Mouse (Mus musculus): ENCODE data around the gene Frmd4a. TPM values are rescaled to one million over a fixed set of nuclear protein-coding genes. Genes with fewer than 3 reads are reported as not detected.
A peak's percentile ranks its signal among the peaks of the same experiment; 100 is the strongest.

Gene Frmd4a
- polyA plus RNA-seq, 1 experiment = 13.5 TPM

DNA sequence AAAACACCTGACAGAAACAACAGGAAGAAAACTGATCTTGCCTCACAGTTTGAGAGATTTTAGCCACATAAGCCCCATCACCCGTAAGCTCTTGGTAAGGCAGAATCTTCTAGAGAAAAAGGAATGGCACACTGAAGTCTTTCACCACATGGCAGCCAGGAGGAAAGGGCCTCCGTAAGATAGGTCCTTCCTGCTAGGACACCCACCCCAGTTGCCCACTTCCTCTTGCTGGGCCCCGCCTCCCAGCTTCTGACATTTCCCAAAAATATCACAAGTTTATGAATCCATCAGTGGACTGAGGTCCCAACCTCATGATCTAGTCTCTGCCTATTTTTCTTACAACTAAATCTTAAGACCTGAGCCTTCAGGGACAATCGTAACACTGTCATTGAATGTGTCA lies 373.6 kb downstream of the Frmd4a start:
- no peak for DNase-seq (ENCODE audit: low read depth in 1 of 2, low spot score in 2 of 2)
- WGBS = 48% methylated on average over 4 of the region's 4 CpGs
- no peaks in the 10 kb centered on the region for H3K36me3 ChIP-seq (ENCODE audit: control insufficient read depth, insufficient read depth, low read length)
- no peaks in the 10 kb centered on the region for H3K4me1 ChIP-seq (ENCODE audit: control insufficient read depth, insufficient read depth, insufficient read length)
- no peak overlapping the region for H3K4me3 ChIP-seq (ENCODE audit: extremely low read depth, insufficient read depth, insufficient read length)
- H3K27me3 ChIP-seq (ENCODE audit: control insufficient read depth, insufficient read depth, low read length) = no peaks in the 10 kb centered on the region; the same call in 1 of the 2 replicates
- H3K27ac ChIP-seq (ENCODE audit: insufficient read depth, low read length) = no peak overlapping the region
- TF ChIP-seq CTCF (IDR thresholded peaks at IDR 0.05; ENCODE audit: extremely low read depth, insufficient read depth, insufficient read length, insufficient replicate concordance) (no peak), POLR2A (IDR thresholded peaks at IDR 0.05; ENCODE audit: low read depth, low read length) (no peak)

GRCm38 (mm10) chr2:4391678-4392085 lies 374.2 kb downstream of the Frmd4a start:
- no peak for DNase-seq (ENCODE audit: low read depth in 1 of 2, low spot score in 2 of 2)
- Histone ChIP-seq H3K27me3 (ENCODE audit: control insufficient read depth, insufficient read depth, low read length) (no peaks in the 10 kb centered on the region; the same call in 1 of the 2 replicates), H3K36me3 (ENCODE audit: control insufficient read depth, insufficient read depth, low read length) (no peaks in the 10 kb centered on the region), H3K27ac (ENCODE audit: insufficient read depth, low read length) (no peak overlapping the region), H3K4me1 (ENCODE audit: control insufficient read depth, insufficient read depth, insufficient read length) (no peaks in the 10 kb centered on the region), H3K4me3 (ENCODE audit: extremely low read depth, insufficient read depth, insufficient read length) (no peak overlapping the region)
- 58% methylated on average over 7 of the region's 7 CpGs for WGBS
- TF ChIP-seq POLR2A (IDR thresholded peaks at IDR 0.05; ENCODE audit: low read depth, low read length) = no peak
- TF ChIP-seq CTCF (IDR thresholded peaks at IDR 0.05; ENCODE audit: extremely low read depth, insufficient read depth, insufficient read length, insufficient replicate concordance) = no peak

GRCm38 (mm10) chr2:4393046-4393445 lies 375.5 kb downstream of the Frmd4a start:
- Histone ChIP-seq H3K27ac (ENCODE audit: insufficient read depth, low read length) (no peak overlapping the region), H3K36me3 (ENCODE audit: control insufficient read depth, insufficient read depth, low read length) (no peaks in the 10 kb centered on the region), H3K27me3 (ENCODE audit: control insufficient read depth, insufficient read depth, low read length) (no peaks in the 10 kb centered on the region; the same call in 1 of the 2 replicates), H3K4me1 (ENCODE audit: control insufficient read depth, insufficient read depth, insufficient read length) (no peaks in the 10 kb centered on the region), H3K4me3 (ENCODE audit: extremely low read depth, insufficient read depth, insufficient read length) (no peak overlapping the region)
- TF ChIP-seq POLR2A (IDR thresholded peaks at IDR 0.05; ENCODE audit: low read depth, low read length) (no peak), CTCF (IDR thresholded peaks at IDR 0.05; ENCODE audit: extremely low read depth, insufficient read depth, insufficient read length, insufficient replicate concordance) (no peak)
- DNase-seq (ENCODE audit: low read depth in 1 of 2, low spot score in 2 of 2) = no peak
- WGBS = 88% methylated on average over 4 of the region's 4 CpGs

DNA sequence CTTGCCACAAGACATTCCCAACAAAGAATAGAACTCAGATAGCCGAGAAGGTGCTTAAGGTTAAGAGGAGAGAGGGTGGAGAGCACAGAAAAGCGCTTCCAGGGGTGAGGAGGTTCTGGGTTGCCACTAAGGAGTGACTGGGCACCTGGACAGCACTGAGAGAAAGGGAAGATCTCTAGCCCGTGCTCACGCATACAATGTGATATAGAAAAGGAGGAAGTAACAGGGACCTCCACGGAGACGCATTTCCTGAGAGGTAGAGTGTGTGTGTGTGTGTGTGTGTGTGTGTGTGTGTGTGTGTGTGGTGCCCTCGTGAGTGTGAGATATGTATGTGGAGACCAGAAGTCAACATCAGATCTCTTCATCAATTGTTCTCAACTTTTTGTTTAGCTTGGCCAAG lies 377.1 kb downstream of the Frmd4a start:
- Histone ChIP-seq H3K36me3 (ENCODE audit: control insufficient read depth, insufficient read depth, low read length) (no peaks in the 10 kb centered on the region), H3K27ac (ENCODE audit: insufficient read depth, low read length) (no peak overlapping the region), H3K4me1 (ENCODE audit: control insufficient read depth, insufficient read depth, insufficient read length) (no peaks in the 10 kb centered on the region), H3K27me3 (ENCODE audit: control insufficient read depth, insufficient read depth, low read length) (no peaks in the 10 kb centered on the region), H3K4me3 (ENCODE audit: extremely low read depth, insufficient read depth, insufficient read length) (no peak overlapping the region)
- WGBS = 27% methylated on average over 7 of the region's 7 CpGs
- no peak for DNase-seq (ENCODE audit: low read depth in 1 of 2, low spot score in 2 of 2)
- TF ChIP-seq CTCF (IDR thresholded peaks at IDR 0.05; ENCODE audit: extremely low read depth, insufficient read depth, insufficient read length, insufficient replicate concordance) = no peak
- TF ChIP-seq POLR2A (IDR thresholded peaks at IDR 0.05; ENCODE audit: low read depth, low read length) = no peak

DNA sequence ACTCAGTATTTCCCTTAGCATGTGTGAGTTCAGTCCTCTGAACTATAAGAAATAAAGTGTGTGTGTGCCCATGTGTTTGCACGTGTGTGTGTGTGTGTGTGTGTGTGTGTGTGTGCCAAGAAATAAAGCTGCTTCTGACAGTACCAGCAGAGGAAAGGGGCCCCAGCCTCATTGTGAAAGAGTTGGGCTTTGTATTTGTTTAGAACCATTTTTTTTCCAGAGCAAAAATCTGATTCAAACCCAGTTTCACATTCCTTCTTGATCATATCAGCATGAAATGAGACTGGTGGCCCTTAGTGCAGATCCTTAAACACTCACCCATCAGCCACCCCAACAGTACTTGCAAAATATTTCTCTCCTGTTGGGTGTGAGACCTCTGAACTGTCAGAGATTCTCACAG lies 382.2 kb downstream of the Frmd4a start:
- Histone ChIP-seq H3K27me3 (ENCODE audit: control insufficient read depth, insufficient read depth, low read length) (peaks cover 10% of the 10 kb centered on the region), H3K4me1 (ENCODE audit: control insufficient read depth, insufficient read depth, insufficient read length) (no peaks in the 10 kb centered on the region; the same call in 1 of the 2 replicates), H3K27ac (ENCODE audit: insufficient read depth, low read length) (no peak overlapping the region), H3K36me3 (ENCODE audit: control insufficient read depth, insufficient read depth, low read length) (no peaks in the 10 kb centered on the region), H3K4me3 (ENCODE audit: extremely low read depth, insufficient read depth, insufficient read length) (no peak overlapping the region)
- 62% methylated on average over 1 of the region's 1 CpGs for WGBS
- TF ChIP-seq POLR2A (IDR thresholded peaks at IDR 0.05; ENCODE audit: low read depth, low read length) (no peak), CTCF (IDR thresholded peaks at IDR 0.05; ENCODE audit: extremely low read depth, insufficient read depth, insufficient read length, insufficient replicate concordance) (no peak)
- no peak for DNase-seq (ENCODE audit: low read depth in 1 of 2, low spot score in 2 of 2)

GRCm38 (mm10) chr2:4400771-4401596 lies 383.5 kb downstream of the Frmd4a start:
- H3K4me1 ChIP-seq (ENCODE audit: control insufficient read depth, insufficient read depth, insufficient read length) = no peaks in the 10 kb centered on the region; the same call in 1 of the 2 replicates
- peak overlapping the region; percentile 45; the same call in 1 of the 2 replicates for H3K4me3 ChIP-seq (ENCODE audit: extremely low read depth, insufficient read depth, insufficient read length)
- TF ChIP-seq CTCF (IDR thresholded peaks at IDR 0.05; ENCODE audit: extremely low read depth, insufficient read depth, insufficient read length, insufficient replicate concordance) (no peak), POLR2A (IDR thresholded peaks at IDR 0.05; ENCODE audit: low read depth, low read length) (no peak)
- H3K27ac ChIP-seq (ENCODE audit: insufficient read depth, low read length) = no peak overlapping the region
- H3K36me3 ChIP-seq (ENCODE audit: control insufficient read depth, insufficient read depth, low read length) = no peaks in the 10 kb centered on the region
- DNase-seq (ENCODE audit: low read depth in 1 of 2, low spot score in 2 of 2) = no peak
- peaks cover 10% of the 10 kb centered on the region for H3K27me3 ChIP-seq (ENCODE audit: control insufficient read depth, insufficient read depth, low read length)
- WGBS = 4% methylated on average over 65 of the region's 74 CpGs

Data from spleen, adult 2 months (tissue).